Mouse (Mus musculus) liver, postnatal 0 days (tissue): ENCODE data around the gene Foxk1. TPM values are rescaled to one million over a fixed set of nuclear protein-coding genes. Genes with fewer than 3 reads are reported as not detected.

ENCODE experiments used
- ATAC-seq: fragments of 200-750 bp; cut with Nextera tagmentation; 2 replicates; pipeline ENCODE4 v1.8.0; 2017; ENCODE audit warnings: mild to moderate bottlenecking, moderate library complexity
- DNase-seq: peaks from one replicate; pipeline ENCODE4 v3.0.0-alpha.2; 2016
- H3K27ac ChIP-seq: fragments of 300-500 bp; sonication (generic); 2 replicates; pipeline ENCODE4 v1.5.1; 2014; ENCODE audit warnings: antibody characterized with exemption, moderate library complexity, mild to moderate bottlenecking, low read depth
- H3K27me3 ChIP-seq: fragments of 300-500 bp; sonication (generic); 2 replicates; pipeline ENCODE4 v1.6.1; 2014; ENCODE audit warnings: low read length, control low read depth, mixed read lengths; ENCODE audit not compliant: insufficient read depth
- H3K36me3 ChIP-seq: fragments of 300-500 bp; sonication (generic); replicated peaks from 2 replicates; pipeline ENCODE4 v1.6.1; 2014; ENCODE audit warnings: mild to moderate bottlenecking, control low read depth, low read length, moderate library complexity, mixed read lengths; ENCODE audit not compliant: insufficient read depth
- H3K4me1 ChIP-seq: fragments of 300-500 bp; sonication (generic); 2 replicates; pipeline ENCODE4 v1.6.1; 2014; ENCODE audit warnings: antibody characterized with exemption, mild to moderate bottlenecking, control low read depth; ENCODE audit not compliant: insufficient read depth
- H3K4me2 ChIP-seq: fragments of 300-500 bp; sonication (generic); 2 replicates; pipeline ENCODE4 v1.6.1; 2014; ENCODE audit warnings: low read depth, mild to moderate bottlenecking, low read length, moderate library complexity, mixed read lengths
- H3K4me3 ChIP-seq: fragments of 300-500 bp; sonication (generic); 2 replicates; pipeline ENCODE4 v1.5.1; 2014; ENCODE audit warnings: low read depth, low read length
- H3K9ac ChIP-seq: fragments of 300-500 bp; sonication (generic); replicated peaks from 2 replicates; pipeline ENCODE4 v1.6.1; 2014; ENCODE audit warnings: mild to moderate bottlenecking, moderate library complexity
- H3K9me3 ChIP-seq: fragments of 300-500 bp; sonication (generic); 2 replicates; pipeline ENCODE4 v1.6.1; 2016; ENCODE audit warnings: mild to moderate bottlenecking, control low read depth, low read length, mixed read lengths
- CTCF ChIP-seq: sonication (generic); IDR thresholded peaks from 2 replicates; pipeline ENCODE4 v1.5.1; 2016; ENCODE audit warnings: antibody characterized with exemption, low read depth
- EP300 ChIP-seq: IDR thresholded peaks from 2 replicates; pipeline ENCODE4 v1.6.1; 2016; ENCODE audit warnings: antibody characterized with exemption, low read depth, mild to moderate bottlenecking
- WGBS: fragments of 180-500 bp; shearing (Covaris S2); extraction: QIAGEN DNeasy Blood & Tissue Kit; methylation state at CpG from one replicate; pipeline ENCODE4 v1.1.7; 2014; ENCODE audit not compliant: insufficient replicate concordance; 5-methylcytosine and 5-hydroxymethylcytosine counted together
- polyA plus RNA-seq: library from polyadenylated mRNA; unstranded; fragments of >200 nt; fragmentation: Nextera tagmentation; extraction: Ambion mirVana; gene quantifications from 2 replicates; pipeline ENCODE4 v1.2.1, GENCODE M21; 2015

Foxk1 gene
- polyA plus RNA-seq, 1 experiment from 2014 or later = 1.7 TPM

DNA sequence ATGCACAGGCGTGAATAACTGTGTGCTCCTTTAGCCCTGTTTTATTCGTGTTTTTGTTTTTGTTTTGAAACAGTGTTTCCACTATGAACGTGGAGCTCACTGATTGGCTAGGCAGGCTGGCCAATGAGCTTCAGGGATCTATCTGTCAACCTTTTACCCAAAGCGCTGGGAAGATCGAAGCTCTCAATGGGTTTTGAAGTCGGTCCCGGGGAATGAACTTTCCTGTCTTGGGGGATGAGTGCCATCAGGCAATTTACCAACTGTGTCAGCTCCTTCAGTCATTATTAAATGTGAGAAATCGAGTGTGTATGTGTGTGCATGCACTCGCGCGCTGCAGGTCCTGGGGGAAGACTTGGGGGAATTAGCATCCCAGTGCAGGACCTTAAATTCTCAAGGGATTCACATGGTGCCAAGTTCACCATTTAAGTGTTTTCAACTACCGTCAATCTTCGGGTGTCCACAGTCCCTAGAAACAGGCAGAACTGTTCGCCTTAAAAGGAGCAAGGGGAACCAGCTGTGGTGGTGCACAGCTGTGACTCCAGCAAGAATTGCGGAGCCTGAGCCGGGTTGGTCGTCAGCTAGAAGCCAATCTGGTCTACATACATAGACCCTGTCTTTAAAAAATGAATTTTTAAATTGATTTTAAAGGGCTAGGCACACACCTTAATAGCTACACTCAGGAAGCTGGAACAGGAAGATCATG is 965 bp upstream of the Foxk1 start:
- Histone ChIP-seq H3K4me3 (peak overlapping the region; percentile 87), H3K36me3 (no peaks in the 10 kb centered on the region), H3K4me1 (peaks cover 43% of the 10 kb centered on the region), H3K27me3 (no peaks in the 10 kb centered on the region), H3K9me3 (no peaks in the 10 kb centered on the region), H3K27ac (no peak overlapping the region), H3K4me2 (peak overlapping the region; percentile 94), H3K9ac (peak overlapping the region; percentile 97)
- peak; percentile 35 for DNase-seq
- 23% methylated on average over 17 of the region's 17 CpGs for WGBS
- no peak for ATAC-seq
- no peak for TF ChIP-seq CTCF

DNA sequence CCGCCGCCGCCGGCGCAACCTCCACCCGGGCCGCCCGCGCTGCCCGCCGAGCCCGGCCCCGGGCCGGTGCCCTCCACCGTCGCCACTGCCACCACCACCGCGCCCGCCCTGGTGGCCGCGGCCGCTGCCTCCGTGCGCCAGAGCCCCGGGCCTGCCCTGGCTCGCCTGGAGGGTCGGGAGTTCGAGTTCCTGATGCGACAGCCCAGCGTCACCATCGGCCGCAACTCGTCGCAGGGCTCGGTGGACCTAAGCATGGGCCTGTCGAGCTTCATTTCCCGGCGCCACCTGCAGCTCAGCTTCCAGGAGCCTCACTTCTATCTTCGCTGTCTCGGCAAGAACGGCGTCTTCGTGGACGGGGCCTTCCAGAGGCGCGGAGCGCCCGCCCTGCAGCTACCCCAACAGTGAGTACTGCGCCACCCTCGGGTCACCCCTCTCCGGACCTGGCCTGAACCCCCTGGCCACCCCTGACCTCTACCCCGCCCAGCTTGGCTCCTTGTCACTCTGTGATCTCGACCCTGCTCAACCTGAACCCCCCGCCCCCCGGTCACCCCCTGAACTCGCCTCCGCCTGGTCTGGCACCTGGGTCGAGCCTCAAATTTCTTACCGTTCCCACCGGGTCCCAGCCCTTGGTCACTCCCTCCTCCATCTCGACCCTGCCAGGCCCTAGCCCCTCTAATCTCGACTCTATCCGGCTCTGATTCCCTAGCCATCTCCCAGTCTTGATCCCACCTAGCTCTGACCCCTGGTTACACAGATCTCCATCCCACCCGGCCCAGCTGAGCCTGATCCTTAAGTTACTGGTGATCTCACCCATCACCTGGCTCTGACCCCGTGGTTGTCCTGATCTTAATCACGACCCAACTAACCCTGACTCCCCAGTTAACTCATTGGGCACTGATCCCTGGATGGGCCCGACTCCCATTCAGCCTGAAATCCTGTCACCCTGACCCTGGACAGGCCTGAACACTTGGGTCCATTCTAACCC is 636 bp downstream of the Foxk1 start:
- Histone ChIP-seq H3K27ac (peak overlapping the region; percentile 83), H3K27me3 (no peaks in the 10 kb centered on the region), H3K9me3 (no peaks in the 10 kb centered on the region), H3K4me2 (peak overlapping the region; percentile 94), H3K9ac (peak overlapping the region; percentile 97), H3K4me1 (peaks cover 54% of the 10 kb centered on the region), H3K4me3 (peak overlapping the region; percentile 87), H3K36me3 (peaks cover 6% of the 10 kb centered on the region)
- 1% methylated on average over 67 of the region's 67 CpGs for WGBS
- ATAC-seq (peak; percentile 62), DNase-seq (peak; percentile 67)
- no peak for TF ChIP-seq EP300
- TF ChIP-seq CTCF = no peak

DNA sequence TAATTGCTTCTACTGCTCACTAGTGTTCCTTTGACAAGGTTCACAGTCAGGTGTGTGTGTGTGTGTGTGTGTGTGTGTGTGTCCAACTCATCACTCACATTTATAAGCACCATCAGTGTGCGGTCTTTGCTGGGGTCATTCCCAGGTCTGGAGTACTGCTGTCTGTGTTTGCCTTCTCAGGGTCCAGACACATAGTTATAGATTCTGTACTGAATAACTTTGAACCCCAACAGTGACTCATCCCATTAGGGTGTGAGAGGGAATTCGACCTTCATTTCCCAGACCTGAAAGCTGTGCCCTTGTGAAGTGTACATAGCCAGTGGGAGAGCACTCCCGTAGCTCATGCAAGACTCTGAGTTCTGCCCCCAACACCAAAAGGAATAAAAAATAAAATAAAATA is 2.4 kb downstream of the Foxk1 start:
- Histone ChIP-seq H3K9me3 (no peaks in the 10 kb centered on the region), H3K9ac (no peak overlapping the region; the same call in 1 of the 2 replicates), H3K27me3 (no peaks in the 10 kb centered on the region), H3K4me2 (peak overlapping the region; percentile 94), H3K36me3 (peaks cover 8% of the 10 kb centered on the region), H3K4me1 (peaks cover 71% of the 10 kb centered on the region), H3K4me3 (no peak overlapping the region), H3K27ac (0 out of 2 replicates have a peak overlapping the region, but pooled peaks have one; percentile 62)
- ATAC-seq (peak; percentile 26), DNase-seq (no peak)
- TF ChIP-seq EP300 (no peak), CTCF (no peak)
- WGBS = 57% methylated on average over 3 of the region's 3 CpGs

DNA sequence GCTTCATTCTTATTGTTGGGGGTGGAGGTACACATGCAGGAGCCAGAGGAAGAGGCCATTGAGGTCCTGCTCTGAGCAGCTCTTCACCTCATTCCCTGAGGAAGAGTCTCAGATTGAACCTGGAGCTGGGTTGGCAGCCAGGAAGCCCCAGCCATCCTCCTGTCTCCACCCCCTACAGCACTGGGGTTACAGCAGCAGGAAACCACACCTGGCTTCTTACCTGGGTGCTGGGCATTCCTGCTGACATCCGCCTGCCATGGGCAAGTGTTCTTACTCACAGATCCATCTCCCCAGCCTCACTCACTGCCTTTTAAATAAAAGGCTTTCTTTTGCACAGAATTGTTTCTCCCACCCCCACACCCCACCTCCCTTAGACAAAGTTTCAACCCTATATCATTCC is 3.0 kb downstream of the Foxk1 start:
- H3K4me3 ChIP-seq = no peak overlapping the region
- 73% methylated on average over 1 of the region's 1 CpGs for WGBS
- H3K9ac ChIP-seq = peak overlapping the region; percentile 26; the same call in 1 of the 2 replicates
- no peaks in the 10 kb centered on the region for H3K27me3 ChIP-seq
- no peak for TF ChIP-seq EP300
- no peak for TF ChIP-seq CTCF
- H3K4me1 ChIP-seq = peaks cover 73% of the 10 kb centered on the region
- H3K36me3 ChIP-seq = peaks cover 8% of the 10 kb centered on the region
- peak overlapping the region; percentile 62 for H3K27ac ChIP-seq
- H3K9me3 ChIP-seq = no peaks in the 10 kb centered on the region
- no peak for DNase-seq
- peak overlapping the region; percentile 22; the same call in 1 of the 2 replicates for H3K4me2 ChIP-seq
- ATAC-seq = no peak

DNA sequence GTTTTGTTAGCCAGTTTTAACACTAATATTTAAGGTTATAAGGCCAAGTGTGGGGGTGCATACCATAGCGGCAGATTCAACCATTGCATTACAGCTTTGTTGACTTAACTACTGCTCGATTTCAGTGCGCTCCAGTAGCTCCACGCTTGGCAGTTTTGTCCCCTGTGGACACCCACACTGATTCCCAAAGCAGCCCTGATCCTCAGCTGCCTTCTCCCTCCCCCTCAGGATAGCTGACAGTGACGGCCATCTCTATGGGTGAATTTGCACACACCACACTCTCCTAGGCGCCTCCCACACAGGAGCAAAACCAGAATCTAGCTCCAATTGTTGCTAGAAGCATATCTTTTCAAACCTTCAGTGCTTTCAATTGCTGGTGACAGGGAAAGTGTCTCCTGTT is 4.1 kb downstream of the Foxk1 start:
- DNase-seq (no peak), ATAC-seq (no peak)
- WGBS = 59% methylated on average over 6 of the region's 6 CpGs
- H3K36me3 ChIP-seq = peaks cover 8% of the 10 kb centered on the region
- H3K9me3 ChIP-seq = no peaks in the 10 kb centered on the region
- H3K4me1 ChIP-seq = peaks cover 76% of the 10 kb centered on the region
- no peak overlapping the region for H3K9ac ChIP-seq
- no peak for TF ChIP-seq CTCF
- no peak for TF ChIP-seq EP300
- 0 out of 2 replicates have a peak overlapping the region, but pooled peaks have one; percentile 29 for H3K27ac ChIP-seq
- H3K4me3 ChIP-seq = no peak overlapping the region
- H3K27me3 ChIP-seq = no peaks in the 10 kb centered on the region
- no peak overlapping the region; the same call in 1 of the 2 replicates for H3K4me2 ChIP-seq

DNA sequence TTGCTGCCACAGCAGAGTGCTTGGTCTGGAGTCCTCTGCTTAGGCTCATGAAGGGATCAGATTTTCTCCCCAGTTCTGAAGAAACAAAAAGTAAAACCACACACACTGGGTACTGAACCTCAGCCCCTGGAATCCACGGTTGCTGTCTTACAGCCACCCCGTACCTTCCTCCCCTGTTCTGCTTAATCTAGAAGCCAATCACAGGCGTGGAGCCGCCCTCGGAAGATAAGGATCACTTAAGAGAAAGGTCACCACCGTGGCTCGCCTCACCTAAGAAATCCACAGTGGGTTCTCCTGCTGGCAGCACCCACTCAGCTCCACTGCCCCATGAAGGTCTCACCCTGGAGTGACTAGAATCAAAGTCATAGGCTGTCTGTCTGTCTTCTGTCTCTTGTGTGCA is 5.1 kb downstream of the Foxk1 start:
- no peaks in the 10 kb centered on the region for H3K9me3 ChIP-seq
- ATAC-seq (no peak), DNase-seq (no peak)
- no peak overlapping the region for H3K4me2 ChIP-seq
- H3K4me1 ChIP-seq = peaks cover 69% of the 10 kb centered on the region
- peaks cover 8% of the 10 kb centered on the region for H3K36me3 ChIP-seq
- 60% methylated on average over 7 of the region's 7 CpGs for WGBS
- H3K4me3 ChIP-seq = no peak overlapping the region
- no peak overlapping the region for H3K9ac ChIP-seq
- no peak overlapping the region for H3K27ac ChIP-seq
- TF ChIP-seq EP300 (no peak), CTCF (no peak)
- no peaks in the 10 kb centered on the region for H3K27me3 ChIP-seq
